Mouse (Mus musculus) heart, embryonic 13.5 days (tissue): ENCODE measurements around the gene Ntn3. TPM values are rescaled to one million over a fixed set of nuclear protein-coding genes. Genes with fewer than 3 reads are reported as not detected.

Experiments used
- ATAC-seq: fragments of 200-750 bp; cut with Nextera tagmentation; 2 replicates; pipeline ENCODE4 v1.8.0; 2017; ENCODE audit warnings: moderate TSS enrichment; ENCODE audit not compliant: insufficient number of reproducible peaks, low FRiP score, low TSS enrichment; ENCODE audit errors: extremely low read depth
- H3K27ac ChIP-seq: fragments of 300-500 bp; sonication (generic); replicated peaks from 2 replicates; pipeline ENCODE4 v1.5.1; 2015; ENCODE audit warnings: moderate library complexity, mild to moderate bottlenecking, inconsistent platforms
- H3K27me3 ChIP-seq: fragments of 300-500 bp; sonication (generic); replicated peaks from 2 replicates; pipeline ENCODE4 v1.6.1; 2015; ENCODE audit warnings: mild to moderate bottlenecking, inconsistent platforms
- H3K36me3 ChIP-seq: fragments of 300-500 bp; sonication (generic); 2 replicates; pipeline ENCODE4 v1.6.1; 2015; ENCODE audit warnings: mild to moderate bottlenecking, inconsistent platforms
- H3K4me1 ChIP-seq: fragments of 300-500 bp; sonication (generic); 2 replicates; pipeline ENCODE4 v1.6.1; 2015; ENCODE audit warnings: inconsistent platforms
- H3K4me2 ChIP-seq: fragments of 300-500 bp; sonication (generic); 2 replicates; pipeline ENCODE4 v1.6.1; 2015; ENCODE audit warnings: inconsistent platforms, mild to moderate bottlenecking, moderate library complexity
- H3K4me3 ChIP-seq: fragments of 300-500 bp; sonication (generic); 2 replicates; pipeline ENCODE4 v1.5.1; 2015; ENCODE audit warnings: moderate library complexity, mild to moderate bottlenecking, inconsistent platforms
- H3K9ac ChIP-seq: fragments of 300-500 bp; sonication (generic); 2 replicates; pipeline ENCODE4 v1.6.1; 2015; ENCODE audit warnings: inconsistent platforms, mild to moderate bottlenecking, moderate library complexity
- H3K9me3 ChIP-seq: fragments of 300-500 bp; sonication (generic); 2 replicates; pipeline ENCODE4 v1.6.1; 2016; ENCODE audit warnings: inconsistent platforms
- WGBS: fragments of 180-500 bp; shearing (Covaris S2); methylation state at CpG from one replicate; pipeline ENCODE4 v1.1.7; 2015; ENCODE audit warnings: mixed read lengths; 5-methylcytosine and 5-hydroxymethylcytosine counted together
- polyA plus RNA-seq: library from polyadenylated mRNA; unstranded; fragments of >200 nt; fragmentation: Nextera tagmentation; extraction: Ambion mirVana; gene quantifications from 2 replicates; pipeline ENCODE4 v1.2.1, GENCODE M21; 2015

Gene Ntn3
- polyA plus RNA-seq, 1 experiment from 2014 or later, result 2.0 TPM

GRCm38 (mm10) chr17:24209916-24210240, 547 bp upstream of the Ntn3 start:
- 74% methylated on average over 3 of the region's 3 CpGs for WGBS
- H3K9ac ChIP-seq, result peak overlapping the region; percentile 83; the same call in 1 of the 2 replicates
- H3K9me3 ChIP-seq, result no peaks in the 10 kb centered on the region
- peaks cover 73% of the 10 kb centered on the region for H3K4me1 ChIP-seq
- peak overlapping the region; percentile 67 for H3K27ac ChIP-seq
- peak overlapping the region; percentile 85 for H3K4me2 ChIP-seq
- peaks cover 4% of the 10 kb centered on the region; the same call in 1 of the 2 replicates for H3K36me3 ChIP-seq
- 0 out of 2 replicates have a peak overlapping the region, but pooled peaks have one; percentile 73 for H3K4me3 ChIP-seq
- ATAC-seq, result no peak
- peaks cover 51% of the 10 kb centered on the region for H3K27me3 ChIP-seq

- Histone ChIP-seq H3K9me3 (no peaks in the 10 kb centered on the region), H3K9ac (peak overlapping the region; percentile 83), H3K36me3 (no peaks in the 10 kb centered on the region), H3K4me1 (peaks cover 82% of the 10 kb centered on the region), H3K27ac (peak overlapping the region; percentile 67), H3K4me2 (peak overlapping the region; percentile 85), H3K27me3 (peaks cover 51% of the 10 kb centered on the region), H3K4me3 (peak overlapping the region; percentile 73)
- 3% methylated on average over 29 of the region's 29 CpGs for WGBS
- no peak for ATAC-seq
Observed at GRCm38 (mm10) chr17:24208641-24209042, 689 bp downstream of the Ntn3 start.

- H3K4me1 ChIP-seq, result peaks cover 88% of the 10 kb centered on the region
- peak overlapping the region; percentile 85 for H3K4me2 ChIP-seq
- no peaks in the 10 kb centered on the region for H3K36me3 ChIP-seq
- H3K9ac ChIP-seq, result peak overlapping the region; percentile 83
- no peaks in the 10 kb centered on the region for H3K9me3 ChIP-seq
- peak overlapping the region; percentile 73 for H3K4me3 ChIP-seq
- peaks cover 51% of the 10 kb centered on the region for H3K27me3 ChIP-seq
- H3K27ac ChIP-seq, result peak overlapping the region; percentile 67
- WGBS, result 64% methylated on average over 34 of the region's 34 CpGs
- ATAC-seq, result no peak
Observed at GRCm38 (mm10) chr17:24207768-24208640, 1.3 kb downstream of the Ntn3 start.

GRCm38 (mm10) chr17:24206451-24207351, 2.6 kb downstream of the Ntn3 start:
- ATAC-seq, result peak; percentile 49; the same call in 1 of the 2 replicates
- Histone ChIP-seq H3K9me3 (no peaks in the 10 kb centered on the region), H3K27ac (no peak overlapping the region), H3K4me2 (peak overlapping the region; percentile 85), H3K4me1 (peaks cover 89% of the 10 kb centered on the region), H3K27me3 (peaks cover 43% of the 10 kb centered on the region), H3K9ac (peak overlapping the region; percentile 87), H3K36me3 (no peaks in the 10 kb centered on the region), H3K4me3 (peak overlapping the region; percentile 73)
- WGBS, result 5% methylated on average over 61 of the region's 62 CpGs

- Histone ChIP-seq H3K9me3 (no peaks in the 10 kb centered on the region), H3K27me3 (peaks cover 37% of the 10 kb centered on the region), H3K4me3 (peak overlapping the region; percentile 73), H3K4me2 (peak overlapping the region; percentile 85), H3K27ac (peak overlapping the region; percentile 59), H3K9ac (peak overlapping the region; percentile 87), H3K36me3 (no peaks in the 10 kb centered on the region), H3K4me1 (peaks cover 81% of the 10 kb centered on the region)
- ATAC-seq, result peak; percentile 8; the same call in 1 of the 2 replicates
- WGBS, result 3% methylated on average over 15 of the region's 15 CpGs
Observed at GRCm38 (mm10) chr17:24205908-24206361, 3.4 kb downstream of the Ntn3 start.

- peaks cover 77% of the 10 kb centered on the region for H3K4me1 ChIP-seq
Observed at GRCm38 (mm10) chr17:24205284-24205888, 3.9 kb downstream of the Ntn3 start, which contains the start of gene Tbc1d24. Gene Tbc1d24, minus strand, starts transcription at chr17:24205562.

GRCm38 (mm10) chr17:24204846-24205245, 4.5 kb downstream of the Ntn3 start:
- 10% methylated on average over 7 of the region's 7 CpGs for WGBS
- no peak overlapping the region; the same call in 1 of the 2 replicates for H3K27ac ChIP-seq
- H3K9ac ChIP-seq, result peak overlapping the region; percentile 87
- peak overlapping the region; percentile 73 for H3K4me3 ChIP-seq
- H3K27me3 ChIP-seq, result peaks cover 27% of the 10 kb centered on the region
- peak overlapping the region; percentile 85 for H3K4me2 ChIP-seq
- H3K36me3 ChIP-seq, result no peaks in the 10 kb centered on the region
- peaks cover 77% of the 10 kb centered on the region for H3K4me1 ChIP-seq
- H3K9me3 ChIP-seq, result no peaks in the 10 kb centered on the region
- no peak for ATAC-seq

More at GRCm38 (mm10) chr17:24205284-24205888, 3.9 kb downstream of the Ntn3 start, which contains the start of gene Tbc1d24:
- Histone ChIP-seq H3K27me3 (peaks cover 32% of the 10 kb centered on the region), H3K27ac (peak within 1 kb of the TSS; percentile 59), H3K4me2 (peak within 1 kb of the TSS; percentile 85), H3K36me3 (no peaks in the 10 kb centered on the region), H3K4me3 (peak within 1 kb of the TSS; percentile 73), H3K9me3 (no peaks in the 10 kb centered on the region), H3K9ac (peak within 1 kb of the TSS; percentile 87)
- ATAC-seq, result peak; percentile 64
- WGBS, result under 1% methylated on average over 64 of the region's 65 CpGs

- H3K4me3 ChIP-seq, result peak overlapping the region; percentile 73
- peak overlapping the region; percentile 87 for H3K9ac ChIP-seq
- no peaks in the 10 kb centered on the region for H3K36me3 ChIP-seq
- peak overlapping the region; percentile 85 for H3K4me2 ChIP-seq
- H3K9me3 ChIP-seq, result no peaks in the 10 kb centered on the region
- ATAC-seq, result no peak
- 53% methylated on average over 3 of the region's 3 CpGs for WGBS
- H3K4me1 ChIP-seq, result peaks cover 79% of the 10 kb centered on the region
- H3K27me3 ChIP-seq, result peaks cover 25% of the 10 kb centered on the region
- 0 out of 2 replicates have a peak overlapping the region, but pooled peaks have one; percentile 15 for H3K27ac ChIP-seq
Observed at GRCm38 (mm10) chr17:24203611-24204534, 5.5 kb downstream of the Ntn3 start.

- H3K4me2 ChIP-seq, result peak overlapping the region; percentile 85
- peak overlapping the region; percentile 87 for H3K9ac ChIP-seq
- H3K27me3 ChIP-seq, result peaks cover 22% of the 10 kb centered on the region
- no peak for ATAC-seq
- 0 out of 2 replicates have a peak overlapping the region, but pooled peaks have one; percentile 0 for H3K4me3 ChIP-seq
- H3K27ac ChIP-seq, result 0 out of 2 replicates have a peak overlapping the region, but pooled peaks have one; percentile 15
- no peaks in the 10 kb centered on the region for H3K36me3 ChIP-seq
- peaks cover 72% of the 10 kb centered on the region for H3K4me1 ChIP-seq
- no peaks in the 10 kb centered on the region for H3K9me3 ChIP-seq
- WGBS, result 28% methylated on average over 4 of the region's 4 CpGs
Observed at GRCm38 (mm10) chr17:24203068-24203467, 6.3 kb downstream of the Ntn3 start.

GRCm38 (mm10) chr17:24201092-24201491, 8.2 kb downstream of the Ntn3 start:
- H3K27me3 ChIP-seq, result peaks cover 2% of the 10 kb centered on the region
- WGBS, result 72% methylated on average over 4 of the region's 4 CpGs
- no peak overlapping the region for H3K4me3 ChIP-seq
- no peak overlapping the region for H3K4me2 ChIP-seq
- H3K9ac ChIP-seq, result no peak overlapping the region
- H3K27ac ChIP-seq, result no peak overlapping the region
- no peaks in the 10 kb centered on the region for H3K36me3 ChIP-seq
- peaks cover 70% of the 10 kb centered on the region for H3K4me1 ChIP-seq
- H3K9me3 ChIP-seq, result no peaks in the 10 kb centered on the region
- ATAC-seq, result no peak
